Comparison of ENCODE assay signal across 8 mouse cellular contexts in genomic region chr17:46554977-46555672, GRCm38 (mm10). TPM values are rescaled to one million over a fixed set of nuclear protein-coding genes. Genes with fewer than 3 reads are reported as not detected.
A peak's percentile ranks its signal among the peaks of the same experiment; 100 is the strongest.
DNase-seq lines count a peak whose midpoint lies in the region; ATAC-seq and TF ChIP-seq lines count a peak whose summit lies in the region.

No protein-coding gene starts in this region.

- H3K4me2 ChIP-seq in heart, postnatal 0 days (ENCODE audit: low read depth, low read length), result peak overlapping the region; percentile 83
- H3K4me2 ChIP-seq in limb, embryonic 13.5 days (replicated peaks), result peak overlapping the region; percentile 92
- H3K4me2 ChIP-seq in midbrain, embryonic 16.5 days (ENCODE audit: low read length), result peak overlapping the region; percentile 96

- under 1% methylated on average over 59 of the region's 75 CpGs for WGBS in heart, postnatal 0 days
- WGBS in limb, embryonic 13.5 days, result under 1% methylated on average over 74 of the region's 75 CpGs
- WGBS in midbrain, embryonic 16.5 days, result under 1% methylated on average over 62 of the region's 75 CpGs

- DNase-seq in adrenal gland, adult 18-20 months (ENCODE audit: low spot score in 2 of 2), result peak; percentile 36 to 54
- DNase-seq in adrenal gland, postnatal 4 days (ENCODE audit: low spot score in 2 of 2), result no peak
- DNase-seq in MN1 (ENCODE audit: low spot score), result peak; percentile 63
- peak; percentile 66 for DNase-seq in embryo, embryonic 11 days
- peak; percentile 26 for DNase-seq in heart, postnatal 0 days (ENCODE audit: low spot score)
- peak; percentile 36 to 50 for DNase-seq in thymus, adult 18-20 months

- H3K4me3 ChIP-seq in heart, postnatal 0 days (ENCODE audit: low read depth, low read length), result peak overlapping the region; percentile 99
- peak overlapping the region; percentile 99 for H3K4me3 ChIP-seq in limb, embryonic 13.5 days
- peak overlapping the region; percentile 99 for H3K4me3 ChIP-seq in midbrain, embryonic 16.5 days (ENCODE audit: low read depth, low read length)

- H3K9me3 ChIP-seq in heart, postnatal 0 days (replicated peaks; ENCODE audit: control insufficient read depth, low read length), result no peaks in the 10 kb centered on the region
- no peaks in the 10 kb centered on the region for H3K9me3 ChIP-seq in limb, embryonic 13.5 days
- H3K9me3 ChIP-seq in midbrain, embryonic 16.5 days (replicated peaks; ENCODE audit: control insufficient read depth, low read length, poor library complexity, severe bottlenecking), result no peaks in the 10 kb centered on the region

- peaks cover 17% of the 10 kb centered on the region for H3K36me3 ChIP-seq in heart, postnatal 0 days (replicated peaks; ENCODE audit: control insufficient read depth, insufficient read depth, low read length)
- peaks cover 22% of the 10 kb centered on the region for H3K36me3 ChIP-seq in limb, embryonic 13.5 days
- H3K36me3 ChIP-seq in midbrain, embryonic 16.5 days (ENCODE audit: control insufficient read depth, insufficient read depth, low read length), result peaks cover 13% of the 10 kb centered on the region

- TF ChIP-seq EP300 in heart, postnatal 0 days (IDR thresholded peaks at IDR 0.05; ENCODE audit: low read depth), result no peak

- peak overlapping the region; percentile 100 for H3K9ac ChIP-seq in heart, postnatal 0 days (replicated peaks; ENCODE audit: low read depth, low read length)
- peak overlapping the region; percentile 99 for H3K9ac ChIP-seq in limb, embryonic 13.5 days
- H3K9ac ChIP-seq in midbrain, embryonic 16.5 days (ENCODE audit: low read depth, low read length), result peak overlapping the region; percentile 99

- peak overlapping the region; percentile 99 for H3K27ac ChIP-seq in heart, postnatal 0 days (ENCODE audit: low read depth)
- peak overlapping the region; percentile 88 for H3K27ac ChIP-seq in limb, embryonic 13.5 days
- H3K27ac ChIP-seq in midbrain, embryonic 16.5 days (ENCODE audit: low read length), result peak overlapping the region; percentile 96

- no peaks in the 10 kb centered on the region for H3K27me3 ChIP-seq in heart, postnatal 0 days (ENCODE audit: control insufficient read depth, insufficient read depth, low read length)
- no peaks in the 10 kb centered on the region for H3K27me3 ChIP-seq in limb, embryonic 13.5 days
- H3K27me3 ChIP-seq in midbrain, embryonic 16.5 days (ENCODE audit: control insufficient read depth, insufficient read depth, low read depth, low read length), result no peaks in the 10 kb centered on the region

- no peak for TF ChIP-seq CTCF in heart, postnatal 0 days (IDR thresholded peaks at IDR 0.05; ENCODE audit: low read depth)

- peaks cover 17% of the 10 kb centered on the region; the same call in 1 of the 2 replicates for H3K4me1 ChIP-seq in heart, postnatal 0 days (ENCODE audit: control insufficient read depth, insufficient read depth)
- H3K4me1 ChIP-seq in limb, embryonic 13.5 days, result peaks cover 38% of the 10 kb centered on the region
- peaks cover 36% of the 10 kb centered on the region for H3K4me1 ChIP-seq in midbrain, embryonic 16.5 days (ENCODE audit: control insufficient read depth, insufficient read depth, low read length)

- no peak for ATAC-seq in heart, postnatal 0 days (ENCODE audit: insufficient read depth, low read depth)
- no peak for ATAC-seq in limb, embryonic 13.5 days (ENCODE audit: low FRiP score, low read depth)
- ATAC-seq in midbrain, embryonic 16.5 days, result peak; percentile 15

RNA-seq across cellular contexts. Expression of gene Srf, which starts 0.8 kb away (rescaled TPM):
- total RNA-seq in adrenal gland, adult 18-20 months (2021), result 10 to 100 TPM; 40.8 to 66.6 TPM
- 10 to 100 TPM; 35.4 to 36.8 TPM for total RNA-seq in adrenal gland, postnatal 4 days (2021)
- 192 and 271 TPM in 2 replicates for total RNA-seq in heart, postnatal 0 days (2014; rRNA removed; ENCODE audit: low replicate concordance)
- 6.4 and 8.8 TPM in 2 replicates for polyA plus RNA-seq in heart, postnatal 0 days (2015; fragmentation: Nextera tagmentation; extraction: Ambion mirVana)
- 5.8 and 7.3 TPM in 2 replicates for polyA plus RNA-seq in limb, embryonic 13.5 days (2015; fragmentation: Nextera tagmentation; extraction: Ambion mirVana)
- polyA plus RNA-seq in midbrain, embryonic 16.5 days (2015; fragmentation: Nextera tagmentation; extraction: Ambion mirVana), result 3.0 and 3.2 TPM in 2 replicates

RNA-seq across cellular contexts. Expression of gene Cul9, which starts 8.9 kb away (rescaled TPM):
- 10 to 100 TPM; 24.8 to 30.1 TPM for total RNA-seq in adrenal gland, adult 18-20 months (2021)
- total RNA-seq in adrenal gland, postnatal 4 days (2021), result 10 to 100 TPM; 26.2 to 26.6 TPM
- total RNA-seq in heart, postnatal 0 days (2014; rRNA removed; ENCODE audit: low replicate concordance), result 12.7 and 20.3 TPM in 2 replicates
- 4.9 and 6.1 TPM in 2 replicates for polyA plus RNA-seq in heart, postnatal 0 days (2015; fragmentation: Nextera tagmentation; extraction: Ambion mirVana)
- 11.3 and 12.4 TPM in 2 replicates for polyA plus RNA-seq in limb, embryonic 13.5 days (2015; fragmentation: Nextera tagmentation; extraction: Ambion mirVana)
- 26.8 and 28.0 TPM in 2 replicates for polyA plus RNA-seq in midbrain, embryonic 16.5 days (2015; fragmentation: Nextera tagmentation; extraction: Ambion mirVana)

RNA-seq across cellular contexts. Expression of gene Dnph1, which starts 58.6 kb away (rescaled TPM):
- 1 to 10 TPM; 3.2 to 6.0 TPM for total RNA-seq in adrenal gland, adult 18-20 months (2021)
- total RNA-seq in adrenal gland, postnatal 4 days (2021), result 1 to 10 TPM; 9.2 to 9.3 TPM
- 7.0 and 16.0 TPM in 2 replicates for total RNA-seq in heart, postnatal 0 days (2014; rRNA removed; ENCODE audit: low replicate concordance)
- polyA plus RNA-seq in heart, postnatal 0 days (2015; fragmentation: Nextera tagmentation; extraction: Ambion mirVana), result 9.1 and 10.0 TPM in 2 replicates
- polyA plus RNA-seq in limb, embryonic 13.5 days (2015; fragmentation: Nextera tagmentation; extraction: Ambion mirVana), result 40.4 and 41.7 TPM in 2 replicates
- polyA plus RNA-seq in midbrain, embryonic 16.5 days (2015; fragmentation: Nextera tagmentation; extraction: Ambion mirVana), result 11.1 and 11.5 TPM in 2 replicates

Comparison
In these comparisons a context has a peak if more than half of its experiments do, and no peak if none do; other contexts are left out.
1. DNase-seq: peak in adrenal gland, adult 18-20 months (2 of 2), MN1 (single experiment), embryo, embryonic 11 days (single experiment), heart, postnatal 0 days (single experiment) and thymus, adult 18-20 months (2 of 2); none in adrenal gland, postnatal 4 days (0 of 2).
2. Peak in every context shown above with its lines, with median percentiles within 50 percentile points of each other: H3K27ac ChIP-seq, H3K4me2 ChIP-seq, H3K4me3 ChIP-seq and H3K9ac ChIP-seq.